Mouse (Mus musculus): ENCODE results near the gene Myo1f. TPM values are rescaled to one million over a fixed set of nuclear protein-coding genes. Genes with fewer than 3 reads are reported as not detected.
A peak's percentile ranks its signal among the peaks of the same experiment; 100 is the strongest.

Gene Myo1f
- polyA plus RNA-seq, 1 experiment from 2014 or later, result 1.6 TPM

DNA sequence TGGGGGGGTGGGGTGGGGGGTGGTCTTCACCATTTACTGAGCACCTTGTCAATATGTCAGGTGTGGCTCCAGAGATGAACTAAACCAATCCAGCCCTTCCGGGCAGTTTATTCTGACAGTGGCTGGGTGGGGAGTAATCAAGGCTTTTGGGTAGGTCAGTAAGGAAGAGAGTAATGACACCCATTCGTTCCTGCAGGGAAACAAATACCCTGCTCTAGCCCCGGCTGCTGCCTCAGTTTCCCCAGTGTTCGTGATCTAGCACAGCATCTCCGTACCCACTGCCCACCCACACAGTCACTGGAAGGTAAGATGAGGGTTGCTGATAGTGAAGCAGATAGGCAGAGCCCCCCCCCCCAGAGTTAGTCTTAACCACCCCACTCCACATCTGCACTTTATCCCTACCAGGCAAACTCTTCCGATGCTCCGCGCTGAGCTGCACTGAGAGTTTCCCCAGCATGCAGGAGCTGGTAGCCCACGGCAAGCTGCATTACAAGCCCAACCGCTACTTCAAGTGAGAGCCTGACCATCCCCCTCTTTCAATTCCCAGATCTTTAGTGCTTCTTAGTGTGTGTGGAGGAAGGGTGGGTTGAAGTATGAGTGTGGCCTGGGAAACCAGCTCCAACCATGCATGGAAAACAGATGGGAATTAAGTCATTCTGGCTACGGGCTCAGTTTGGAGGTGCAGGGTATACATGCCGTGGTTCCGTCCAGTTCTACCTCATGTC is 74.8 kb downstream of the Myo1f start:
- no peak overlapping the region for H3K27ac ChIP-seq (ENCODE audit: low read depth, low read length)
- no peak for DNase-seq (ENCODE audit: low spot score)
- no peaks in the 10 kb centered on the region for H3K9me3 ChIP-seq (ENCODE audit: control insufficient read depth, low read length)

DNA sequence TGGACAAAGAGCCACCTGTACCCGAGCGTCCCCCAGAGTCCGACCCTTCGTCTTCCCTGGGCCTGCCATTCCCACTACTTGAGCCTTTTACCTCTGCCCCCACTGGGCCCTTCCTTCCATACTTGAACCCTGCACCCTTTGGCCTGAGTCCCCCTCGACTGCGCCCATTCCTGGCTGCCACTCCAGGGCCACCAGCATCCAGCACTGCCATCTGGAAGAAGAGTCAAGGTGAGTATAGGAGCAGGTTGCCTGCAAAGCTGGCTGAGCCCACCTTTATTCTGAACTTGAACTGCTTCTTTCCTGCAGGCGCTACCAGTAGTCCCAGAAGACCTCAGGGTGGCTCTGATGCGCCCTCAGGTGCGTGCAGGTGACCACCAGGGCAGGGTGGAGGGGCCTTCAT is 75.7 kb downstream of the Myo1f start:
- WGBS, result 95% methylated on average over 9 of the region's 9 CpGs
- no peak overlapping the region for H3K4me2 ChIP-seq (replicated peaks; ENCODE audit: low read depth, low read length)
- H3K36me3 ChIP-seq (ENCODE audit: control insufficient read depth, insufficient read depth, low read length), result no peaks in the 10 kb centered on the region
- ATAC-seq (ENCODE audit: low FRiP score) (no peak), DNase-seq (ENCODE audit: low spot score) (no peak)
- H3K27ac ChIP-seq (ENCODE audit: low read depth, low read length), result no peak overlapping the region
- H3K9ac ChIP-seq (ENCODE audit: low read depth, low read length), result no peak overlapping the region
- H3K27me3 ChIP-seq (ENCODE audit: control insufficient read depth, insufficient read depth, low read length), result no peaks in the 10 kb centered on the region
- H3K9me3 ChIP-seq (ENCODE audit: control insufficient read depth, low read length), result no peaks in the 10 kb centered on the region
- H3K4me1 ChIP-seq (replicated peaks; ENCODE audit: control insufficient read depth, insufficient read depth, low read length), result 0 out of 2 replicates have a peak, but pooled peaks cover 5% of the 10 kb centered on the region
- no peak overlapping the region for H3K4me3 ChIP-seq (ENCODE audit: low read depth, low read length)

More for the DNA sequence above, 74.8 kb downstream of the Myo1f start:
- no peak overlapping the region for H3K9ac ChIP-seq (ENCODE audit: low read depth, low read length)
- H3K36me3 ChIP-seq (ENCODE audit: control insufficient read depth, insufficient read depth, low read length), result no peaks in the 10 kb centered on the region
- WGBS, result 89% methylated on average over 13 of the region's 13 CpGs
- no peak overlapping the region; the same call in none of the 2 replicates for H3K4me3 ChIP-seq (ENCODE audit: low read depth, low read length)
- no peaks in the 10 kb centered on the region for H3K27me3 ChIP-seq (ENCODE audit: control insufficient read depth, insufficient read depth, low read length)
- H3K4me2 ChIP-seq (replicated peaks; ENCODE audit: low read depth, low read length), result 0 out of 2 replicates have a peak overlapping the region, but pooled peaks have one; percentile 62
- H3K4me1 ChIP-seq (replicated peaks; ENCODE audit: control insufficient read depth, insufficient read depth, low read length), result 0 out of 2 replicates have a peak, but pooled peaks cover 5% of the 10 kb centered on the region
- no peak for ATAC-seq (ENCODE audit: low FRiP score)

DNA sequence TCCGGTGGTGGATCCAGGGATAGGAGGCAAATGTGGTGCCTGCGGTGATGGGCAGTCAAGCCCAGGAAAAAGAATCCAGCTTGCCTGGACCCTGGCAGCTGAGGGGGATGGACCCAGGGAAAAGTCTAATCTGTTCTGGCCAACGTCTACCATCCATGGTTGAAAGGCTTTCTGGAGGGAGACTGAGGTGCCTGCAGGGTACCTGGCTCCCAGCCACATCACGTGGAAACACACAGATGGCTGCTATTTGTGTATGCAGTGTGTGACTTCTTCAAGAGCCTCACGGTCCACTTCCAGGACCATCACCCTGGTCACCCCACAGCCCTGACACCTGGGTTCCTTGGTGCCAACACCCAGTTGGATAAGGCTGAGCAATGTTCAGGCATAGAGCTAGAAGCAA is 76.3 kb downstream of the Myo1f start:
- H3K4me1 ChIP-seq (replicated peaks; ENCODE audit: control insufficient read depth, insufficient read depth, low read length), result 0 out of 2 replicates have a peak, but pooled peaks cover 5% of the 10 kb centered on the region
- H3K4me3 ChIP-seq (ENCODE audit: low read depth, low read length), result no peak overlapping the region
- H3K27me3 ChIP-seq (ENCODE audit: control insufficient read depth, insufficient read depth, low read length), result no peaks in the 10 kb centered on the region
- 94% methylated on average over 5 of the region's 5 CpGs for WGBS
- H3K9ac ChIP-seq (ENCODE audit: low read depth, low read length), result no peak overlapping the region
- H3K4me2 ChIP-seq (replicated peaks; ENCODE audit: low read depth, low read length), result no peak overlapping the region
- ATAC-seq (ENCODE audit: low FRiP score) (no peak), DNase-seq (ENCODE audit: low spot score) (no peak)
- H3K27ac ChIP-seq (ENCODE audit: low read depth, low read length), result no peak overlapping the region
- no peaks in the 10 kb centered on the region for H3K36me3 ChIP-seq (ENCODE audit: control insufficient read depth, insufficient read depth, low read length)
- no peaks in the 10 kb centered on the region for H3K9me3 ChIP-seq (ENCODE audit: control insufficient read depth, low read length)

DNA sequence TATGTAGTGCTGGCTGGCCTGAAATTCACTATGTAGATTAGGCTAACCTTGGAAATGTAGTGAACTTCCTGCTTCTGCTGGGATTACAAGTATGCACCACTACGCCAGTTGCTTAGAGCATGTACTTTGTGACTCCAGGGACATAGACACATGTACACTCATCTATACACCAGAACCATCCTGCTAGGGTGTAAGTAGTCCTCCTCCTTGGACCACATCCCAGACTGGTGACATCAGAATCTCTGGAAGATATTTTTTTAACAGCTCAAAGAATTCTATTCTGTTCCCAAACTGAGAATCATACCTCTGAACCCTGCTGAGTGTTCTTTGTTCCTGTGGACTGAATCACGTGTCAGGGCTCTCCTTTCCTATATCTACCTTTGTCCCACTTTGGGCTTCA is 81.5 kb downstream of the Myo1f start:
- ATAC-seq (ENCODE audit: low FRiP score) (no peak), DNase-seq (ENCODE audit: low spot score) (no peak)
- Histone ChIP-seq H3K9me3 (ENCODE audit: control insufficient read depth, low read length) (no peaks in the 10 kb centered on the region), H3K36me3 (ENCODE audit: control insufficient read depth, insufficient read depth, low read length) (no peaks in the 10 kb centered on the region), H3K27me3 (ENCODE audit: control insufficient read depth, insufficient read depth, low read length) (no peaks in the 10 kb centered on the region), H3K27ac (ENCODE audit: low read depth, low read length) (no peak overlapping the region), H3K4me1 (replicated peaks; ENCODE audit: control insufficient read depth, insufficient read depth, low read length) (no peaks in the 10 kb centered on the region), H3K4me3 (ENCODE audit: low read depth, low read length) (no peak overlapping the region), H3K9ac (ENCODE audit: low read depth, low read length) (no peak overlapping the region), H3K4me2 (replicated peaks; ENCODE audit: low read depth, low read length) (no peak overlapping the region)
- WGBS, result 89% methylated on average over 2 of the region's 2 CpGs

DNA sequence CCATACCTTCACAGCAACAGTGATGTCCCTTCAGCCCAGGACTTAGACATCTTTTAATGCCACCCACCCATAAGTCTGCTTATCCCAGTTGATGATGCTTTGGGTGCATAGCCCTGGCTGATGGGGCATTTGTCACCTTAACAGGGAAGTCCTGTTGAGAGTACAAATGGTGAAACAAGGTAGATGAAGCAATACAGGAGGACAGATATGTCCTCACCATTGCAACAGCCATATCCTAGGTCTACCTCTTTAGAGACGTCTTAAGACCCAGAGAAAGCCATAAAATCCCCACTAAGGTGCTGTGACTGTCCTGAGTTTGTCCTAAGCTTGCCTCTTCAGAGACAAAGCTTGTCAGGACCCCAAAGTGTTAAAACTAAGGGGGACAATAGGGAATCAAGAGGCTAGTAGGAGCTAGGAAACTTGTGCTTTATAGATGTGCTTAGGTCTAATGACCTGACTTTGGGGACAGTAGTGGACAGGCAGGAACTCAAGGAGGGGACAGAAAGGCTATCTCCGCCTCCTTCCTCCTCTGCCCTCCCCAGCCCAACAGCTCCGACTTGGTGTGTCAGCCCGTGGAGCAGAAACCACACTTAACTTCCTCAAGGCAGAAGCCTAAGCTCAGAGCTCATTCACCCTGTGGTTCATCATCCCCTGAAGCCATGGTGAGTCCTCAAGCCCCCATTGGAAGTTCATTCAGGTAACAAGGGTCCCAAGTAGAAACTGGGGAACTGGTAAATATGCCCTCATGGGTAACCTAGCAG is 82.2 kb downstream of the Myo1f start, which contains the start of gene Pram1:
Gene Pram1 (plus strand): TSS at position 541 of the 761 bp plus-strand sequence.
- H3K9me3 ChIP-seq (ENCODE audit: control insufficient read depth, low read length), result no peaks in the 10 kb centered on the region
- H3K27me3 ChIP-seq (ENCODE audit: control insufficient read depth, insufficient read depth, low read length), result no peaks in the 10 kb centered on the region
- no peak for DNase-seq (ENCODE audit: low spot score)
- no peaks in the 10 kb centered on the region for H3K4me1 ChIP-seq (replicated peaks; ENCODE audit: control insufficient read depth, insufficient read depth, low read length)
- 89% methylated on average over 4 of the region's 4 CpGs for WGBS
- H3K36me3 ChIP-seq (ENCODE audit: control insufficient read depth, insufficient read depth, low read length), result no peaks in the 10 kb centered on the region
- H3K27ac ChIP-seq (ENCODE audit: low read depth, low read length), result no peak within 1 kb of the TSS
- no peak within 1 kb of the TSS for H3K4me3 ChIP-seq (ENCODE audit: low read depth, low read length)
- no peak within 1 kb of the TSS for H3K9ac ChIP-seq (ENCODE audit: low read depth, low read length)
- no peak within 1 kb of the TSS for H3K4me2 ChIP-seq (replicated peaks; ENCODE audit: low read depth, low read length)
- no peak for ATAC-seq (ENCODE audit: low FRiP score)

DNA sequence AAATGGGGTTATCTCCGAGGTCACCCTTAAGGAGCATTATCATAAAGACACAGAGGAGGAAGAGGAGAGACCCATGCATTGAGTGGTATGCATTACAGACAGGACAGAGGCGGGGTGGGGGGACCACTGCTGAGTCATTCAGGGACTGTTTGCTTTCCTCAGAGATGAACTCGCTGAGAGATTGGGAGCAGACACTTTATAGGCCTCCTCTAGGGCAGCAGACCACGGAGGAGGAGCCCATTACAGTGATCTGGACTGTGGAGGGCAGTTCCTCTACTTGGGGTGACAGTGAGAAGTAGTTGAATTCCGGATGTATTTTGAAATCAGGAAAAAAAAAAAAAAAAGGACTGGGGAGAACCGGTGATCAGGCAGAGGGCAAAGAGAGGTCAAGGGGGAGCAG is 84.2 kb downstream of the Myo1f start:
- no peak overlapping the region for H3K4me2 ChIP-seq (replicated peaks; ENCODE audit: low read depth, low read length)
- DNase-seq (ENCODE audit: low spot score) (no peak), ATAC-seq (ENCODE audit: low FRiP score) (no peak)
- no peaks in the 10 kb centered on the region for H3K27me3 ChIP-seq (ENCODE audit: control insufficient read depth, insufficient read depth, low read length)
- no peaks in the 10 kb centered on the region for H3K9me3 ChIP-seq (ENCODE audit: control insufficient read depth, low read length)
- no peaks in the 10 kb centered on the region; the same call in none of the 2 replicates for H3K36me3 ChIP-seq (ENCODE audit: control insufficient read depth, insufficient read depth, low read length)
- H3K4me1 ChIP-seq (replicated peaks; ENCODE audit: control insufficient read depth, insufficient read depth, low read length), result no peaks in the 10 kb centered on the region
- no peak overlapping the region for H3K4me3 ChIP-seq (ENCODE audit: low read depth, low read length)
- H3K27ac ChIP-seq (ENCODE audit: low read depth, low read length), result no peak overlapping the region
- WGBS, result 67% methylated on average over 6 of the region's 6 CpGs
- no peak overlapping the region for H3K9ac ChIP-seq (ENCODE audit: low read depth, low read length)

DNA sequence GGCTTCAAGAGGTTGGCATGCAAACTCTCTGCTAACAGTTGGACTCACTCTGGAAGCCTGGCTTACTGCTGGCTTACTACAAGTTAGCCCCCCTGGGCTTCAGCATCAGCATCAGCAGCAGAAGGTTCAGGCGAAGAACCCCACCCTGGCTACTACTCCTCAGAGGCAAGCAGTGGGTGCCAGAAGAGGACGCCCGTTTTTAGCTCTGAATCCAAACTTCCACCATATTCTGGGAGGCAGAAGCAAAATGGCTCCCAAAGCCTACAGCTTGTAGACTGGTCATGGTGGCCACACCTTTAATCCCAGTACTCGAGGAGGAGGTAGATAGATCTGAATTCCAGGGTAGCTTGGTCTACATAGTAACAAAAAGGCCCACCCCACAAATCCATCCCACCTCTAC is 88.6 kb downstream of the Myo1f start:
- Histone ChIP-seq H3K9me3 (ENCODE audit: control insufficient read depth, low read length) (no peaks in the 10 kb centered on the region), H3K4me2 (replicated peaks; ENCODE audit: low read depth, low read length) (no peak overlapping the region), H3K27me3 (ENCODE audit: control insufficient read depth, insufficient read depth, low read length) (no peaks in the 10 kb centered on the region), H3K36me3 (ENCODE audit: control insufficient read depth, insufficient read depth, low read length) (peaks cover 8% of the 10 kb centered on the region), H3K27ac (ENCODE audit: low read depth, low read length) (no peak overlapping the region), H3K4me3 (ENCODE audit: low read depth, low read length) (no peak overlapping the region), H3K9ac (ENCODE audit: low read depth, low read length) (no peak overlapping the region), H3K4me1 (replicated peaks; ENCODE audit: control insufficient read depth, insufficient read depth, low read length) (no peaks in the 10 kb centered on the region)
- 97% methylated on average over 4 of the region's 4 CpGs for WGBS
- ATAC-seq (ENCODE audit: low FRiP score), result no peak
- no peak for DNase-seq (ENCODE audit: low spot score)

DNA sequence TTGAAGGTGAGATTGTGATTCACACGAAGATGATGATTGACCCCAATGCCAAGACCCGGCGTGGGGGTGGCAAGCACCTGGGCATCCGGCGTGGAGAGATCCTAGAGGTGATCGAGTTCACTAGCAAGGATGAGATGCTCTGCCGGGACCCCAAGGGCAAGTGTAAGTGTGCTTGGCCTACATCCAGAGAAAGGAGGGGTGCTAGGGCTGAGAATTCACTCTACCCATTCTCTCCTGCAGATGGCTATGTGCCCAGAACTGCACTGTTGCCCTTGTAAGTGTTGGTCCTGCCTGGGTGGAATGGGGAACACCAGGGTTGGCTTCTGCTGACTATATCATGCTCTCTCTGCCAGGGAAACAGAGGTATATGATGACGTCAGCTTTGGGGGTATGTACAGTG is 89.6 kb downstream of the Myo1f start:
- Histone ChIP-seq H3K9ac (ENCODE audit: low read depth, low read length) (no peak overlapping the region), H3K4me1 (replicated peaks; ENCODE audit: control insufficient read depth, insufficient read depth, low read length) (no peaks in the 10 kb centered on the region), H3K4me2 (replicated peaks; ENCODE audit: low read depth, low read length) (no peak overlapping the region), H3K27ac (ENCODE audit: low read depth, low read length) (no peak overlapping the region), H3K4me3 (ENCODE audit: low read depth, low read length) (no peak overlapping the region), H3K36me3 (ENCODE audit: control insufficient read depth, insufficient read depth, low read length) (peaks cover 16% of the 10 kb centered on the region), H3K27me3 (ENCODE audit: control insufficient read depth, insufficient read depth, low read length) (no peaks in the 10 kb centered on the region), H3K9me3 (ENCODE audit: control insufficient read depth, low read length) (no peaks in the 10 kb centered on the region)
- WGBS, result 97% methylated on average over 8 of the region's 8 CpGs
- DNase-seq (ENCODE audit: low spot score), result no peak
- no peak for ATAC-seq (ENCODE audit: low FRiP score)
